Mouse (Mus musculus) intestine, postnatal 0 days (tissue): ENCODE measurements around the gene Tstd1. TPM values are rescaled to one million over a fixed set of nuclear protein-coding genes. Genes with fewer than 3 reads are reported as not detected.

Source experiments
- ATAC-seq: fragments of 200-750 bp; cut with Nextera tagmentation; 2 replicates; pipeline ENCODE4 v1.8.0; 2017; ENCODE audit warnings: mild to moderate bottlenecking, moderate TSS enrichment, moderate library complexity
- H3K27ac ChIP-seq: fragments of 300-500 bp; sonication (generic); 2 replicates; pipeline ENCODE4 v1.5.1; 2014; ENCODE audit warnings: mild to moderate bottlenecking, low read depth, low read length, moderate library complexity
- H3K27me3 ChIP-seq: fragments of 300-500 bp; sonication (generic); replicated peaks from 2 replicates; pipeline ENCODE4 v1.6.1; 2014; ENCODE audit warnings: low read length, mixed read lengths; ENCODE audit not compliant: control insufficient read depth, insufficient read depth
- H3K36me3 ChIP-seq: fragments of 300-500 bp; sonication (generic); 2 replicates; pipeline ENCODE4 v1.6.1; 2014; ENCODE audit warnings: mild to moderate bottlenecking, moderate library complexity; ENCODE audit not compliant: control insufficient read depth, insufficient read depth
- H3K4me1 ChIP-seq: fragments of 300-500 bp; sonication (generic); replicated peaks from 2 replicates; pipeline ENCODE4 v1.6.1; 2014; ENCODE audit warnings: antibody characterized with exemption, low read length, mixed read lengths; ENCODE audit not compliant: control insufficient read depth, insufficient read depth
- H3K4me2 ChIP-seq: fragments of 300-500 bp; sonication (generic); replicated peaks from 2 replicates; pipeline ENCODE4 v1.6.1; 2014; ENCODE audit warnings: low read depth, mild to moderate bottlenecking, moderate library complexity
- H3K4me3 ChIP-seq: fragments of 300-500 bp; sonication (generic); 2 replicates; pipeline ENCODE4 v1.5.1; 2014; ENCODE audit warnings: low read depth, low read length
- H3K9ac ChIP-seq: fragments of 300-500 bp; sonication (generic); 2 replicates; pipeline ENCODE4 v1.6.1; 2014; ENCODE audit warnings: mild to moderate bottlenecking, low read depth, low read length
- H3K9me3 ChIP-seq: fragments of 300-500 bp; sonication (generic); 2 replicates; pipeline ENCODE4 v1.6.1; 2016; ENCODE audit warnings: mixed run types; ENCODE audit not compliant: control insufficient read depth
- CTCF ChIP-seq: sonication (generic); IDR thresholded peaks from 2 replicates; pipeline ENCODE4 v1.5.1; 2016; ENCODE audit warnings: low read depth, mild to moderate bottlenecking, control low read depth, antibody characterized with exemption, moderate library complexity
- WGBS: fragments of 180-500 bp; shearing (Covaris S2); extraction: QIAGEN DNeasy Blood & Tissue Kit; methylation state at CpG from one replicate; pipeline ENCODE4 v1.1.7; 2014; 5-methylcytosine and 5-hydroxymethylcytosine counted together
- polyA plus RNA-seq: library from polyadenylated mRNA; unstranded; fragments of >200 nt; fragmentation: Nextera tagmentation; extraction: Ambion mirVana; gene quantifications from 2 replicates; pipeline ENCODE4 v1.2.1, GENCODE M21; 2015

Gene Tstd1
- polyA plus RNA-seq, 1 experiment from 2014 or later = 1.7 TPM

DNA sequence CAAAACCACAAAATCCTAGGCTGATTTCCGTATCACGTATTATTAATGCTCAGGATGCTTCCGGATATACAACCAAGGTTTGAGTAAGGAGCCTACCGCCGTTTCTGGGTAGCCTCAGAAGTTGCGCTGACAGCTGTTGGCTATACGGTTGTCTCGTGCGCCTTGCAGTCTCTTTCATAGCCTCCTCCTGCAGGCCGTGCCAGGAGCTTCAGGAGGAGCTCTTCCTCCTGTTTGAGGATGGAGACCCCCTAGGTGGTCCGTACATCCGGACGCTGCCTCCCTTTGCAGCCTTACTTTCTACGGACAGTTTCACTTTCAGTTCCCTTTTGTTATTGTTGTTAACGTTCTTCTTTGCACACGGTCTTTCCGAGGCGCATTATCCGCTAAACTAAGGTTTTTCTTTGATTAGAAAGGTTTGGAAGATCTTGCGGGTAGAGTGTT lies 6.7 kb upstream of the Tstd1 start:
- peak; percentile 43 for TF ChIP-seq CTCF
- Histone ChIP-seq H3K36me3 (peaks cover 18% of the 10 kb centered on the region), H3K9me3 (no peaks in the 10 kb centered on the region), H3K4me3 (peak overlapping the region; percentile 100), H3K27ac (peak overlapping the region; percentile 91), H3K4me2 (peak overlapping the region; percentile 72), H3K4me1 (no peaks in the 10 kb centered on the region), H3K9ac (peak overlapping the region; percentile 93), H3K27me3 (0 out of 2 replicates have a peak, but pooled peaks cover 6% of the 10 kb centered on the region)
- WGBS = under 1% methylated on average over 20 of the region's 20 CpGs
- peak; percentile 17; the same call in 1 of the 2 replicates for ATAC-seq

DNA sequence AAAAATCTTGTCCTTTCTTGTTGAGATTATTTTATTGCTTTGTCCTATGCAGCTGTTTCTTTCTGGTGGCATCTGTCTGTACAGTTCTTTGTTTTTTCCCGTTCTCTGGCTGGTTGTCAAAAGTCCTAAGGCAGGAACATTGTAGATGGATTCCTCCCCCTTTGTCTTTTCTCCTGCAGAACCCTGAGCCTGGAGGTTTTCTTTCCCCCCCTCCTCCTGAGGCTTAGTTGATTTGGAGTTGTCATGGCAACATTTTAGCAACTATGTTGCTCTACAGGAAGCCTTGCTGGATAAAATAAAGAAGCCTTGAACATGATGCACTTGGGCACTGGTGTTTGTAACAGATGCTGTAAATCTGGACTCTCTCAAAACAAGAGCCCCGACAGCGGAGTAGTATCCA lies 6.2 kb upstream of the Tstd1 start:
- peaks cover 23% of the 10 kb centered on the region for H3K36me3 ChIP-seq
- H3K4me3 ChIP-seq = peak overlapping the region; percentile 100
- H3K27ac ChIP-seq = peak overlapping the region; percentile 91
- ATAC-seq = no peak
- no peak for TF ChIP-seq CTCF
- peak overlapping the region; percentile 93 for H3K9ac ChIP-seq
- 49% methylated on average over 3 of the region's 3 CpGs for WGBS
- H3K27me3 ChIP-seq = 0 out of 2 replicates have a peak, but pooled peaks cover 6% of the 10 kb centered on the region
- H3K4me1 ChIP-seq = no peaks in the 10 kb centered on the region
- H3K4me2 ChIP-seq = peak overlapping the region; percentile 72
- no peaks in the 10 kb centered on the region for H3K9me3 ChIP-seq

- no peaks in the 10 kb centered on the region for H3K4me1 ChIP-seq
- ATAC-seq = no peak
- no peaks in the 10 kb centered on the region for H3K9me3 ChIP-seq
- TF ChIP-seq CTCF = no peak
- no peak overlapping the region for H3K27ac ChIP-seq
- H3K27me3 ChIP-seq = 0 out of 2 replicates have a peak, but pooled peaks cover 6% of the 10 kb centered on the region
- no peak overlapping the region for H3K4me3 ChIP-seq
- H3K4me2 ChIP-seq = no peak overlapping the region
- no peak overlapping the region for H3K9ac ChIP-seq
- 77% methylated on average over 8 of the region's 8 CpGs for WGBS
- peaks cover 33% of the 10 kb centered on the region for H3K36me3 ChIP-seq
Observed at GRCm38 (mm10) chr1:171413608-171414007, 5.1 kb upstream of the Tstd1 start.

- H3K27me3 ChIP-seq = no peaks in the 10 kb centered on the region
- H3K4me2 ChIP-seq = no peak overlapping the region
- H3K4me3 ChIP-seq = no peak overlapping the region
- ATAC-seq = no peak
- H3K36me3 ChIP-seq = peaks cover 55% of the 10 kb centered on the region
- TF ChIP-seq CTCF = no peak
- no peak overlapping the region for H3K9ac ChIP-seq
- H3K4me1 ChIP-seq = no peaks in the 10 kb centered on the region
- 76% methylated on average over 12 of the region's 12 CpGs for WGBS
- H3K9me3 ChIP-seq = no peaks in the 10 kb centered on the region
- H3K27ac ChIP-seq = no peak overlapping the region
Observed at GRCm38 (mm10) chr1:171419291-171419882, 715 bp downstream of the Tstd1 start.

DNA sequence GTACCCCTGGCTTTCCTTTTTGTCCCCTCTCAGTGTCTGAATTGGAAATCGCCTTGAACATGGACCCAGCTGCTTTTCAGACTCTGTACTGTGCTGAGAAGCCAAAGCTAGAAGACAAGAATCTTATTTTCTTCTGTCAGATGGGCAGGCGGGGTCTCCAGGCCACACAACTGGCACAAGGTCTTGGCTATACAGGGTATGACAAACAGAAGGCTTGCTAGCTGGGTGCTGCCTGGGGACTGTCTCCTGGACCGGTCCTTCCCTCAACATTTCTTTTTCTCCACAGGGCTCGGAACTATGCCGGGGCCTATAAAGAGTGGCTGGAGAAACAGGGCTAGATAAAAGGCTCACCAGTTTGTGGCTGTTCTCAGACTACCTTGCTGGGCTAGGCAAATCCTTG lies 1.2 kb downstream of the Tstd1 start:
- no peak overlapping the region for H3K9ac ChIP-seq
- WGBS = 89% methylated on average over 5 of the region's 5 CpGs
- no peak for ATAC-seq
- H3K4me3 ChIP-seq = no peak overlapping the region
- no peak for TF ChIP-seq CTCF
- no peaks in the 10 kb centered on the region for H3K27me3 ChIP-seq
- no peak overlapping the region for H3K4me2 ChIP-seq
- no peaks in the 10 kb centered on the region for H3K4me1 ChIP-seq
- H3K9me3 ChIP-seq = no peaks in the 10 kb centered on the region
- H3K36me3 ChIP-seq = peaks cover 55% of the 10 kb centered on the region
- no peak overlapping the region for H3K27ac ChIP-seq

- no peaks in the 10 kb centered on the region for H3K27me3 ChIP-seq
- peaks cover 31% of the 10 kb centered on the region for H3K36me3 ChIP-seq
- no peak overlapping the region for H3K27ac ChIP-seq
- H3K9ac ChIP-seq = no peak overlapping the region
- H3K4me3 ChIP-seq = no peak overlapping the region
- H3K4me1 ChIP-seq = no peaks in the 10 kb centered on the region
- TF ChIP-seq CTCF = no peak
- H3K4me2 ChIP-seq = no peak overlapping the region
- H3K9me3 ChIP-seq = no peaks in the 10 kb centered on the region
- no peak for ATAC-seq
- 70% methylated on average over 8 of the region's 8 CpGs for WGBS
Observed at GRCm38 (mm10) chr1:171422504-171423095, 3.9 kb downstream of the Tstd1 start.
